Mouse (Mus musculus) intestine, postnatal 0 days (tissue): Measurements from ENCODE around the gene Fis1. TPM values are rescaled to one million over a fixed set of nuclear protein-coding genes. Genes with fewer than 3 reads are reported as not detected.
A peak's percentile ranks its signal among the peaks of the same experiment; 100 is the strongest.

Experiments
- ATAC-seq: fragments of 200-750 bp; cut with Nextera tagmentation; 2 replicates; pipeline ENCODE4 v1.8.0; 2017; ENCODE audit warnings: mild to moderate bottlenecking, moderate TSS enrichment, moderate library complexity
- H3K27ac ChIP-seq: fragments of 300-500 bp; sonication (generic); 2 replicates; pipeline ENCODE4 v1.5.1; 2014; ENCODE audit warnings: mild to moderate bottlenecking, low read depth, low read length, moderate library complexity
- H3K27me3 ChIP-seq: fragments of 300-500 bp; sonication (generic); replicated peaks from 2 replicates; pipeline ENCODE4 v1.6.1; 2014; ENCODE audit warnings: low read length, mixed read lengths; ENCODE audit not compliant: control insufficient read depth, insufficient read depth
- H3K36me3 ChIP-seq: fragments of 300-500 bp; sonication (generic); 2 replicates; pipeline ENCODE4 v1.6.1; 2014; ENCODE audit warnings: mild to moderate bottlenecking, moderate library complexity; ENCODE audit not compliant: control insufficient read depth, insufficient read depth
- H3K4me1 ChIP-seq: fragments of 300-500 bp; sonication (generic); replicated peaks from 2 replicates; pipeline ENCODE4 v1.6.1; 2014; ENCODE audit warnings: antibody characterized with exemption, low read length, mixed read lengths; ENCODE audit not compliant: control insufficient read depth, insufficient read depth
- H3K4me2 ChIP-seq: fragments of 300-500 bp; sonication (generic); replicated peaks from 2 replicates; pipeline ENCODE4 v1.6.1; 2014; ENCODE audit warnings: low read depth, mild to moderate bottlenecking, moderate library complexity
- H3K4me3 ChIP-seq: fragments of 300-500 bp; sonication (generic); 2 replicates; pipeline ENCODE4 v1.5.1; 2014; ENCODE audit warnings: low read depth, low read length
- H3K9ac ChIP-seq: fragments of 300-500 bp; sonication (generic); 2 replicates; pipeline ENCODE4 v1.6.1; 2014; ENCODE audit warnings: mild to moderate bottlenecking, low read depth, low read length
- H3K9me3 ChIP-seq: fragments of 300-500 bp; sonication (generic); 2 replicates; pipeline ENCODE4 v1.6.1; 2016; ENCODE audit warnings: mixed run types; ENCODE audit not compliant: control insufficient read depth
- CTCF ChIP-seq: sonication (generic); IDR thresholded peaks from 2 replicates; pipeline ENCODE4 v1.5.1; 2016; ENCODE audit warnings: low read depth, mild to moderate bottlenecking, control low read depth, antibody characterized with exemption, moderate library complexity
- WGBS: fragments of 180-500 bp; shearing (Covaris S2); extraction: QIAGEN DNeasy Blood & Tissue Kit; methylation state at CpG from one replicate; pipeline ENCODE4 v1.1.7; 2014; 5-methylcytosine and 5-hydroxymethylcytosine counted together
- polyA plus RNA-seq: library from polyadenylated mRNA; unstranded; fragments of >200 nt; fragmentation: Nextera tagmentation; extraction: Ambion mirVana; gene quantifications from 2 replicates; pipeline ENCODE4 v1.2.1, GENCODE M21; 2015

Fis1 gene
- polyA plus RNA-seq, 1 experiment from 2014 or later = 318 TPM

DNA sequence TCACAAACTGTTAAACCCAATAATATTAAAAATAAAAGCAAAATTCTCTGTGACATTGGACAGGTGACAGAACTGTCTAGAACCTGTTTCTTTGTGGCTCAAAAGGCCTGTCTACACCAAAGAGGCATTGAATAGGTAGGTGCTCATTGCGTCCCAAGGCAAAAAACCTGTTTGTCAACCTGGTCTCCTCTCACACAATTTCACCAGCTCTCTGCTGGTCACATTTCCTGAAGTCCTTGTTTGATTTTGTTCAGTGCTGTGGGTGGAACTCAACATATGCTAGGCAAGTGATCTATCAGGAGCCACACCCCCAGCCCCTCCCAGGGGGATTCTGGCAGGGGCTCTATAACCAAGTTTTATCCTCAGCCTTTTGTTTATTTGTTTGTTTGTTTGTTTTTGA lies 4.2 kb downstream of the Fis1 start:
- WGBS = 47% methylated on average over 1 of the region's 1 CpGs
- 0 out of 2 replicates have a peak, but pooled peaks cover 9% of the 10 kb centered on the region for H3K4me1 ChIP-seq
- no peak overlapping the region for H3K4me3 ChIP-seq
- H3K9me3 ChIP-seq = no peaks in the 10 kb centered on the region
- H3K27ac ChIP-seq = no peak overlapping the region
- H3K27me3 ChIP-seq = no peaks in the 10 kb centered on the region
- no peak for ATAC-seq
- H3K36me3 ChIP-seq = no peaks in the 10 kb centered on the region
- H3K4me2 ChIP-seq = no peak overlapping the region
- H3K9ac ChIP-seq = no peak overlapping the region
- no peak for TF ChIP-seq CTCF

- Histone ChIP-seq H3K27ac (peak overlapping the region; percentile 78), H3K4me1 (0 out of 2 replicates have a peak, but pooled peaks cover 7% of the 10 kb centered on the region), H3K36me3 (peaks cover 11% of the 10 kb centered on the region), H3K9ac (no peak overlapping the region), H3K4me3 (no peak overlapping the region), H3K9me3 (no peaks in the 10 kb centered on the region), H3K4me2 (peak overlapping the region; percentile 41), H3K27me3 (no peaks in the 10 kb centered on the region)
- ATAC-seq = peak; percentile 64
- 20% methylated on average over 5 of the region's 5 CpGs for WGBS
- TF ChIP-seq CTCF = no peak
Observed at GRCm38 (mm10) chr5:136958991-136959605, 6.0 kb downstream of the Fis1 start.

DNA sequence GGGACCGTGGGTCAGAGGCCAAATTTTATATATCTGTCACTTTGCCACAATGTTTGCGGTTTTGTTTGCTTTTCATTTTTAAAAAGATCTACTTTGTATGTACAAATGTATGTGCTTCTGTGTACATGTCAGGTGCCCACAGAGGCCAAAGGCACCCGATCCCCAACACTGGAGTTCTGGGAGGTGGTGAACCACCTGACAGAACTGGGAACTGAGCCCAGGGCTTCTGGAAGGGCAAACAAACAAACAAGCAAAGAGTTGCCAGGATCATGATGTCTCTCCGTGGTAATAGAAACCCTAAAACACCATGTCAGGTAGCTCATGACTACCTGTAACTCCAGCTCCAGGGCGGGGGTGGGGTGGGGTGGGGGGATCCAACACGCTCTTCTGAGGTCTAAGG lies 7.0 kb downstream of the Fis1 start:
- no peak for TF ChIP-seq CTCF

GRCm38 (mm10) chr5:136961334-136961982 lies 8.4 kb downstream of the Fis1 start:
- WGBS = 26% methylated on average over 5 of the region's 5 CpGs
- no peak for ATAC-seq

More for the DNA sequence above, 7.0 kb downstream of the Fis1 start:
- Histone ChIP-seq H3K4me2 (no peak overlapping the region), H3K27me3 (no peaks in the 10 kb centered on the region), H3K27ac (no peak overlapping the region), H3K9me3 (no peaks in the 10 kb centered on the region), H3K4me1 (0 out of 2 replicates have a peak, but pooled peaks cover 10% of the 10 kb centered on the region), H3K36me3 (peaks cover 20% of the 10 kb centered on the region), H3K9ac (no peak overlapping the region), H3K4me3 (no peak overlapping the region)
- WGBS = 83% methylated on average over 6 of the region's 6 CpGs
- no peak for ATAC-seq

DNA sequence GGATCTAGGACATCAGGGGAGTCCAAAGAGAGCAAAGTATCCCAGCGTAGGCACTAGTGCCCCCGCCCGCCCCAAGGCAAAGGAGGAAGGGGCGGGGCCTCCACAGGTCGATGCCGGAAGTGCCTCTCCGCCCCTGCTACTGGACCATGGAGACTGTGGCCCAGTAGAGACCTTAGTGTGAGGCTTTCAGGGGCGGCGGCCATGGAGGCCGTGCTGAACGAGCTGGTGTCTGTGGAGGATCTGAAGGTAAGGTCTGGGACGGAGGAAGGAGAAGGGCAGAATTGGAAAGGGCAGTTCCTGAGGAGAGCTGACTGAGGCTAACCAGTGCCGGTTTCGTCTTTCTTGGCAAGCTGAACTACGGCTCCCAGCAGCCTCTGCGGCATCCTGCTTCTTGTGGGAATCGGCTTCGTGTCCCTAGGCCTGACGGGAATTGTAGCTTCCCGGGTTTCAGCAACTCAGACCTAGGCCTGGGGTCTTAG lies 8.9 kb downstream of the Fis1 start:
- TF ChIP-seq CTCF = no peak
- Histone ChIP-seq H3K27ac (peak overlapping the region; percentile 73), H3K4me3 (peak overlapping the region; percentile 69), H3K9ac (peak overlapping the region; percentile 57), H3K9me3 (no peaks in the 10 kb centered on the region), H3K27me3 (no peaks in the 10 kb centered on the region), H3K4me1 (peaks cover 14% of the 10 kb centered on the region; the same call in 1 of the 2 replicates), H3K36me3 (peaks cover 34% of the 10 kb centered on the region), H3K4me2 (peak overlapping the region; percentile 78)
- WGBS = 0% methylated on average over 20 of the region's 20 CpGs
- ATAC-seq = peak; percentile 70

More at GRCm38 (mm10) chr5:136961334-136961982, 8.4 kb downstream of the Fis1 start:
- Histone ChIP-seq H3K4me2 (peak overlapping the region; percentile 78), H3K4me3 (peak overlapping the region; percentile 69), H3K27me3 (no peaks in the 10 kb centered on the region), H3K9me3 (no peaks in the 10 kb centered on the region), H3K9ac (peak overlapping the region; percentile 57), H3K4me1 (peaks cover 15% of the 10 kb centered on the region; the same call in 1 of the 2 replicates), H3K36me3 (peaks cover 34% of the 10 kb centered on the region), H3K27ac (peak overlapping the region; percentile 73)
- no peak for TF ChIP-seq CTCF

DNA sequence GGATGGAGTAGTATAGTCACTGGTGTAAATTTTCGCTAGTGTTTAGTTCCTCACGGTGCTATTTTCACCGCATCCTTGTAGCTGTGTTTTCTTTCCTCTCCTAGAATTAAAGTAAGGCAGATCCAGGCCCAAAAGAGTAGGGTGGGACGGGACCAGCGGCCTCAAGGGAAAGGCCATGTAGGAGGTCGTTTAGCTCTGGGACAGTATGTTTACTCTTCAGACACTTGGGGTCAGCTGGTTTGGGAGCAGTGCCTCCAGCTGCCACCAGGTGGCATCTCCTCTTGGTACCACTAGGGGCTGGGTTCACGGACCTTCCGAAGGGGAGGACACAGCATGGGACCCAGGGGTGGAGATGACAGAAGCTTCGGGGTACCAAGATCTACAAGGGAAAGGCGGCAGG lies 9.4 kb downstream of the Fis1 start:
- peak; percentile 95 for TF ChIP-seq CTCF
- H3K9ac ChIP-seq = peak overlapping the region; percentile 57
- H3K27me3 ChIP-seq = no peaks in the 10 kb centered on the region
- H3K9me3 ChIP-seq = no peaks in the 10 kb centered on the region
- 2% methylated on average over 10 of the region's 10 CpGs for WGBS
- ATAC-seq = peak; percentile 32; the same call in 1 of the 2 replicates
- H3K4me2 ChIP-seq = peak overlapping the region; percentile 78
- peaks cover 19% of the 10 kb centered on the region; the same call in 1 of the 2 replicates for H3K4me1 ChIP-seq
- H3K4me3 ChIP-seq = peak overlapping the region; percentile 69
- peaks cover 34% of the 10 kb centered on the region for H3K36me3 ChIP-seq
- H3K27ac ChIP-seq = peak overlapping the region; percentile 73
